Mouse (Mus musculus): ENCODE results near the gene Gm45623. TPM values are rescaled to one million over a fixed set of nuclear protein-coding genes. Genes with fewer than 3 reads are reported as not detected.
A peak's percentile ranks its signal among the peaks of the same experiment; 100 is the strongest.

The Gm45623 gene
- polyA plus RNA-seq, 1 experiment: 8.5 TPM

- H3K4me3 ChIP-seq (ENCODE audit: insufficient read depth, low read length): no peak overlapping the region
- H3K4me1 ChIP-seq (ENCODE audit: control insufficient read depth, insufficient read depth, low read length): peaks cover 7% of the 10 kb centered on the region; the same call in 1 of the 2 replicates
- no peak overlapping the region for H3K27ac ChIP-seq (ENCODE audit: insufficient read depth, low read length)
- no peak for TF ChIP-seq POLR2A (IDR thresholded peaks at IDR 0.05; ENCODE audit: extremely low read depth, insufficient read depth, low read length)
- TF ChIP-seq CTCF (IDR thresholded peaks at IDR 0.05; ENCODE audit: extremely low read depth, insufficient read depth, low read length): no peak
These were observed 46.5 kb downstream of the Gm45623 start for GRCm38 (mm10) chr13:56707111-56707510.

DNA sequence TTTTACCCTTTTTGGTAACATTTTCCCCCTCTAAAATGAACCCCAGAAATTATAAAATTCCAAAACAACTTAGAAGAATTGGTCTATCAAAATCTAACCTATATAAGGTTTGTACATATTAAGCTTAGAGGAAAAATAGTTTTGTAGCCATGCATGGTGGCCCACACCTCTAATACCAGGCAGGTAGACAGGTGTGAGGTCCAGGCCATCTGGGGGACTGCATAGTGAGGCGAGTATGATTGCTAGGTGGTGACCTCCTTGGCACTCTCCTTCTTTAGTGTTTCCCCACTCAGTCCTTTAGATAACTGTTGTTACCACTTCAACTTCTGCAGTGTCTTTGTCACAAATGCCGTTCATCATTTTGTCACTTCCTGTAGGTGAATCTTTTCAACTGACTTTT lies 49.0 kb downstream of the Gm45623 start:
- H3K27ac ChIP-seq (ENCODE audit: insufficient read depth, low read length): no peak overlapping the region
- peak overlapping the region; percentile 87; the same call in 1 of the 2 replicates for H3K4me3 ChIP-seq (ENCODE audit: insufficient read depth, low read length)
- TF ChIP-seq CTCF (IDR thresholded peaks at IDR 0.05; ENCODE audit: extremely low read depth, insufficient read depth, low read length): no peak
- TF ChIP-seq POLR2A (IDR thresholded peaks at IDR 0.05; ENCODE audit: extremely low read depth, insufficient read depth, low read length): no peak
- H3K4me1 ChIP-seq (ENCODE audit: control insufficient read depth, insufficient read depth, low read length): peaks cover 6% of the 10 kb centered on the region; the same call in 1 of the 2 replicates

- 0 out of 2 replicates have a peak overlapping the region, but pooled peaks have one; percentile 72 for H3K27ac ChIP-seq (ENCODE audit: insufficient read depth, low read length)
- TF ChIP-seq POLR2A (IDR thresholded peaks at IDR 0.05; ENCODE audit: extremely low read depth, insufficient read depth, low read length) (no peak), CTCF (IDR thresholded peaks at IDR 0.05; ENCODE audit: extremely low read depth, insufficient read depth, low read length) (no peak)
- H3K4me1 ChIP-seq (ENCODE audit: control insufficient read depth, insufficient read depth, low read length): peaks cover 6% of the 10 kb centered on the region; the same call in 1 of the 2 replicates
- peak overlapping the region; percentile 87 for H3K4me3 ChIP-seq (ENCODE audit: insufficient read depth, low read length)
These were observed 49.7 kb downstream of the Gm45623 start for GRCm38 (mm10) chr13:56703871-56704321.

- Histone ChIP-seq H3K4me1 (ENCODE audit: control insufficient read depth, insufficient read depth, low read length) (peaks cover 6% of the 10 kb centered on the region; the same call in 1 of the 2 replicates), H3K27ac (ENCODE audit: insufficient read depth, low read length) (peak overlapping the region; percentile 87; the same call in 1 of the 2 replicates), H3K4me3 (ENCODE audit: insufficient read depth, low read length) (peak overlapping the region; percentile 87)
- TF ChIP-seq CTCF (IDR thresholded peaks at IDR 0.05; ENCODE audit: extremely low read depth, insufficient read depth, low read length) (no peak), POLR2A (IDR thresholded peaks at IDR 0.05; ENCODE audit: extremely low read depth, insufficient read depth, low read length) (no peak)
These were observed 50.3 kb downstream of the Gm45623 start for GRCm38 (mm10) chr13:56703222-56703870.

GRCm38 (mm10) chr13:56702469-56703221 lies 51.0 kb downstream of the Gm45623 start, which contains the start of gene Smad5:
Gene Smad5 (plus strand): TSS chr13:56703010.
- Histone ChIP-seq H3K27ac (ENCODE audit: insufficient read depth, low read length) (peak within 1 kb of the TSS; percentile 87; the same call in 1 of the 2 replicates), H3K4me1 (ENCODE audit: control insufficient read depth, insufficient read depth, low read length) (peaks cover 6% of the 10 kb centered on the region; the same call in 1 of the 2 replicates), H3K4me3 (ENCODE audit: insufficient read depth, low read length) (peak within 1 kb of the TSS; percentile 87)
- TF ChIP-seq POLR2A (IDR thresholded peaks at IDR 0.05; ENCODE audit: extremely low read depth, insufficient read depth, low read length) (peak; percentile 58), CTCF (IDR thresholded peaks at IDR 0.05; ENCODE audit: extremely low read depth, insufficient read depth, low read length) (no peak)

Other genes starting within 250 kb of the Gm45623 start
- 5.5 and 6.1 TPM in 2 replicates for gene Fbxl21, start 231.4 kb downstream of the Gm45623 start, polyA plus RNA-seq (2012; rRNA removed)
- not detected in 2 replicates for gene Lect2, start 205.3 kb downstream of the Gm45623 start, polyA plus RNA-seq (2012; rRNA removed)
- 3.7 and 3.8 TPM in 2 replicates for gene Tgfbi, start 144.3 kb downstream of the Gm45623 start, polyA plus RNA-seq (2012; rRNA removed)
- 12.4 and 13.4 TPM in 2 replicates for gene Smad5, start 50.8 kb downstream of the Gm45623 start, polyA plus RNA-seq (2012; rRNA removed)
- gene Trpc7, start 142.2 kb upstream of the Gm45623 start, polyA plus RNA-seq (2012; rRNA removed): 1.0 and 1.5 TPM in 2 replicates